Mouse (Mus musculus): ENCODE measurements at regions not wholly inside any gene's neighbourhood (a gene's known extent, or its start where the extent isn't known, plus 50 kb on each side); places are given as distances from the start of the nearest gene placed in this dataset.

GRCm38 (mm10) chr16:93043355-93043754 lies 217.4 kb upstream of the Runx1 start:
- H3K9me3 ChIP-seq (replicated peaks; ENCODE audit: control insufficient read depth, insufficient read depth, low read length, poor library complexity, severe bottlenecking), result no peaks in the 10 kb centered on the region
- TF ChIP-seq CTCF (IDR thresholded peaks at IDR 0.05; ENCODE audit: low read depth, low read length) (no peak), EP300 (IDR thresholded peaks at IDR 0.05; ENCODE audit: insufficient read depth, low read depth, low read length) (no peak), POLR2A (IDR thresholded peaks at IDR 0.05; ENCODE audit: insufficient read depth, low read length) (no peak)
- H3K9ac ChIP-seq (ENCODE audit: low read depth, poor library complexity, severe bottlenecking), result no peak overlapping the region
- H3K36me3 ChIP-seq (ENCODE audit: control insufficient read depth, insufficient read depth, low read length, poor library complexity, severe bottlenecking), result no peaks in the 10 kb centered on the region
- no peak overlapping the region for H3K27ac ChIP-seq (ENCODE audit: insufficient read depth, low read length)
- no peaks in the 10 kb centered on the region for H3K4me1 ChIP-seq (ENCODE audit: control insufficient read depth, insufficient read depth, low read length)
- no peaks in the 10 kb centered on the region for H3K27me3 ChIP-seq (ENCODE audit: control insufficient read depth, insufficient read depth, low read length, poor library complexity, severe bottlenecking)
- H3K4me3 ChIP-seq (ENCODE audit: low read depth, low read length), result no peak overlapping the region

GRCm38 (mm10) chr16:93042941-93043340 lies 217.0 kb upstream of the Runx1 start:
- no peak for TF ChIP-seq POLR2A (IDR thresholded peaks at IDR 0.05; ENCODE audit: insufficient read depth, low read length)
- no peak for TF ChIP-seq EP300 (IDR thresholded peaks at IDR 0.05; ENCODE audit: insufficient read depth, low read depth, low read length)
- TF ChIP-seq CTCF (IDR thresholded peaks at IDR 0.05; ENCODE audit: low read depth, low read length), result no peak
- Histone ChIP-seq H3K9ac (ENCODE audit: low read depth, poor library complexity, severe bottlenecking) (no peak overlapping the region), H3K27me3 (ENCODE audit: control insufficient read depth, insufficient read depth, low read length, poor library complexity, severe bottlenecking) (no peaks in the 10 kb centered on the region), H3K27ac (ENCODE audit: insufficient read depth, low read length) (no peak overlapping the region), H3K36me3 (ENCODE audit: control insufficient read depth, insufficient read depth, low read length, poor library complexity, severe bottlenecking) (no peaks in the 10 kb centered on the region), H3K9me3 (replicated peaks; ENCODE audit: control insufficient read depth, insufficient read depth, low read length, poor library complexity, severe bottlenecking) (no peaks in the 10 kb centered on the region), H3K4me1 (ENCODE audit: control insufficient read depth, insufficient read depth, low read length) (no peaks in the 10 kb centered on the region), H3K4me3 (ENCODE audit: low read depth, low read length) (no peak overlapping the region)

- Histone ChIP-seq H3K36me3 (ENCODE audit: control insufficient read depth, insufficient read depth, low read length, poor library complexity, severe bottlenecking) (no peaks in the 10 kb centered on the region), H3K27ac (ENCODE audit: insufficient read depth, low read length) (no peak overlapping the region)
Measured at GRCm38 (mm10) chr16:93042491-93042890, 216.5 kb upstream of the Runx1 start.

GRCm38 (mm10) chr16:93041887-93042286 lies 215.9 kb upstream of the Runx1 start:
- no peak overlapping the region for H3K4me3 ChIP-seq (ENCODE audit: low read depth, low read length)
- H3K27ac ChIP-seq (ENCODE audit: insufficient read depth, low read length), result no peak overlapping the region
- H3K27me3 ChIP-seq (ENCODE audit: control insufficient read depth, insufficient read depth, low read length, poor library complexity, severe bottlenecking), result no peaks in the 10 kb centered on the region
- H3K9me3 ChIP-seq (replicated peaks; ENCODE audit: control insufficient read depth, insufficient read depth, low read length, poor library complexity, severe bottlenecking), result no peaks in the 10 kb centered on the region
- TF ChIP-seq EP300 (IDR thresholded peaks at IDR 0.05; ENCODE audit: insufficient read depth, low read depth, low read length) (no peak), POLR2A (IDR thresholded peaks at IDR 0.05; ENCODE audit: insufficient read depth, low read length) (no peak), CTCF (IDR thresholded peaks at IDR 0.05; ENCODE audit: low read depth, low read length) (no peak)
- H3K4me1 ChIP-seq (ENCODE audit: control insufficient read depth, insufficient read depth, low read length), result no peaks in the 10 kb centered on the region
- H3K36me3 ChIP-seq (ENCODE audit: control insufficient read depth, insufficient read depth, low read length, poor library complexity, severe bottlenecking), result no peaks in the 10 kb centered on the region
- H3K9ac ChIP-seq (ENCODE audit: low read depth, poor library complexity, severe bottlenecking), result no peak overlapping the region

More at GRCm38 (mm10) chr16:93042491-93042890, 216.5 kb upstream of the Runx1 start:
- Histone ChIP-seq H3K27me3 (ENCODE audit: control insufficient read depth, insufficient read depth, low read length, poor library complexity, severe bottlenecking) (no peaks in the 10 kb centered on the region), H3K4me1 (ENCODE audit: control insufficient read depth, insufficient read depth, low read length) (no peaks in the 10 kb centered on the region), H3K9me3 (replicated peaks; ENCODE audit: control insufficient read depth, insufficient read depth, low read length, poor library complexity, severe bottlenecking) (no peaks in the 10 kb centered on the region), H3K4me3 (ENCODE audit: low read depth, low read length) (no peak overlapping the region), H3K9ac (ENCODE audit: low read depth, poor library complexity, severe bottlenecking) (no peak overlapping the region)
- TF ChIP-seq POLR2A (IDR thresholded peaks at IDR 0.05; ENCODE audit: insufficient read depth, low read length) (no peak), CTCF (IDR thresholded peaks at IDR 0.05; ENCODE audit: low read depth, low read length) (no peak), EP300 (IDR thresholded peaks at IDR 0.05; ENCODE audit: insufficient read depth, low read depth, low read length) (no peak)

GRCm38 (mm10) chr16:93041399-93041798 lies 215.4 kb upstream of the Runx1 start:
- H3K9me3 ChIP-seq (replicated peaks; ENCODE audit: control insufficient read depth, insufficient read depth, low read length, poor library complexity, severe bottlenecking), result no peaks in the 10 kb centered on the region
- H3K27me3 ChIP-seq (ENCODE audit: control insufficient read depth, insufficient read depth, low read length, poor library complexity, severe bottlenecking), result no peaks in the 10 kb centered on the region
- no peaks in the 10 kb centered on the region for H3K36me3 ChIP-seq (ENCODE audit: control insufficient read depth, insufficient read depth, low read length, poor library complexity, severe bottlenecking)
- H3K27ac ChIP-seq (ENCODE audit: insufficient read depth, low read length), result no peak overlapping the region
- no peak overlapping the region for H3K9ac ChIP-seq (ENCODE audit: low read depth, poor library complexity, severe bottlenecking)
- no peaks in the 10 kb centered on the region for H3K4me1 ChIP-seq (ENCODE audit: control insufficient read depth, insufficient read depth, low read length)
- TF ChIP-seq POLR2A (IDR thresholded peaks at IDR 0.05; ENCODE audit: insufficient read depth, low read length) (no peak), CTCF (IDR thresholded peaks at IDR 0.05; ENCODE audit: low read depth, low read length) (no peak), EP300 (IDR thresholded peaks at IDR 0.05; ENCODE audit: insufficient read depth, low read depth, low read length) (no peak)
- no peak overlapping the region for H3K4me3 ChIP-seq (ENCODE audit: low read depth, low read length)

GRCm38 (mm10) chr16:93035626-93036025 lies 209.7 kb upstream of the Runx1 start:
- no peak for TF ChIP-seq CTCF (IDR thresholded peaks at IDR 0.05; ENCODE audit: low read depth, low read length)
- TF ChIP-seq EP300 (IDR thresholded peaks at IDR 0.05; ENCODE audit: insufficient read depth, low read depth, low read length), result no peak
- TF ChIP-seq POLR2A (IDR thresholded peaks at IDR 0.05; ENCODE audit: insufficient read depth, low read length), result no peak

More at GRCm38 (mm10) chr16:93035626-93036025, 209.7 kb upstream of the Runx1 start:
- no peaks in the 10 kb centered on the region for H3K4me1 ChIP-seq (ENCODE audit: control insufficient read depth, insufficient read depth, low read length)
- H3K36me3 ChIP-seq (ENCODE audit: control insufficient read depth, insufficient read depth, low read length, poor library complexity, severe bottlenecking), result no peaks in the 10 kb centered on the region
- no peaks in the 10 kb centered on the region for H3K27me3 ChIP-seq (ENCODE audit: control insufficient read depth, insufficient read depth, low read length, poor library complexity, severe bottlenecking)
- no peaks in the 10 kb centered on the region for H3K9me3 ChIP-seq (replicated peaks; ENCODE audit: control insufficient read depth, insufficient read depth, low read length, poor library complexity, severe bottlenecking)
- no peak overlapping the region for H3K9ac ChIP-seq (ENCODE audit: low read depth, poor library complexity, severe bottlenecking)
- no peak overlapping the region for H3K4me3 ChIP-seq (ENCODE audit: low read depth, low read length)
- H3K27ac ChIP-seq (ENCODE audit: insufficient read depth, low read length), result no peak overlapping the region
